Mouse (Mus musculus) stomach, adult 2 months (tissue): Measurements from ENCODE around the gene Atp1b1. TPM values are rescaled to one million over a fixed set of nuclear protein-coding genes. Genes with fewer than 3 reads are reported as not detected.

Source experiments
- polyA plus RNA-seq: library from polyadenylated mRNA; depleted of rRNA; stranded (reverse); fragments of >200 nt; gene quantifications from 2 replicates; pipeline ENCODE4 v1.2.3, GENCODE M21; 2012; rRNA removed

Gene Atp1b1
- 96.9 and 110 TPM in 2 replicates for polyA plus RNA-seq

GRCm38 (mm10) chr1:164458245-164458613 lies at the start of gene Atp1b1:
TSS of gene Atp1b1 (minus strand) at chr1:164458355.

Other genes starting within 250 kb of the Atp1b1 start
- gene Slc19a2, start 209.3 kb downstream of the Atp1b1 start, polyA plus RNA-seq = 7.1 and 10.1 TPM in 2 replicates
- 1.0 and 1.3 TPM in 2 replicates for gene Ccdc181, start 182.8 kb downstream of the Atp1b1 start, polyA plus RNA-seq
- gene Nme7, start 154.2 kb downstream of the Atp1b1 start, polyA plus RNA-seq = 2.4 and 3.1 TPM in 2 replicates
- gene Blzf1, start 150.9 kb downstream of the Atp1b1 start, polyA plus RNA-seq = 0.62 and 0.75 TPM in 2 replicates